Mouse (Mus musculus): Measurements from ENCODE around the gene Cwh43. TPM values are rescaled to one million over a fixed set of nuclear protein-coding genes. Genes with fewer than 3 reads are reported as not detected.

Gene Cwh43
- polyA plus RNA-seq, 1 experiment from 2014 or later = 0.48 TPM

GRCm38 (mm10) chr5:73401341-73401740, 4.5 kb upstream of the Cwh43 start:
- no peak overlapping the region for H3K27ac ChIP-seq
- H3K9me3 ChIP-seq = no peaks in the 10 kb centered on the region
- ATAC-seq (ENCODE audit: insufficient number of reproducible peaks, insufficient read depth, low FRiP score, low TSS enrichment, low read depth) = no peak
- H3K36me3 ChIP-seq = no peaks in the 10 kb centered on the region
- no peak overlapping the region for H3K4me3 ChIP-seq
- peaks cover 14% of the 10 kb centered on the region for H3K4me1 ChIP-seq
- no peak overlapping the region for H3K4me2 ChIP-seq
- peaks cover 31% of the 10 kb centered on the region for H3K27me3 ChIP-seq
- WGBS = 67% methylated on average over 5 of the region's 5 CpGs
- no peak overlapping the region for H3K9ac ChIP-seq

DNA sequence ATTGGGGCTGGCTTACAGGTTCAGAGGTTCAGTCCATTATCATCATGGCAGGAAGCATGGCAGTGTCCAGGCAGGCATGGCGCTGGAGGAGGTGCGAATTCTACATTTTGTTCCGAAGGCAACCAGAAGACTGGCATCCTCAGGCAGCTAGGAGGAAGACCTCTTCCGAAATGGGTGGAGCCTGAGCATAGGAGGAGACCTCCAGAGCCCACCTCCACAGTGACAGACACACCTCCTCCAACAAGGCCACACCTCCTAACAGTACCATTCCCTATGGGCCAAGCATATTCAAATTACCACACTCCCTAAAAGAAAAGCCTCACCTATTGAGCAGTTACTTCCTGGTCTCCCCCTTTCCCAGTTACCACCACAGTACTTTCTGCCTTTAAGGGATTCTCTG, 3.0 kb upstream of the Cwh43 start:
- no peak overlapping the region for H3K4me3 ChIP-seq
- H3K27me3 ChIP-seq = peaks cover 46% of the 10 kb centered on the region
- no peak overlapping the region for H3K4me2 ChIP-seq
- H3K27ac ChIP-seq = no peak overlapping the region
- WGBS = 85% methylated on average over 4 of the region's 4 CpGs
- H3K9ac ChIP-seq = no peak overlapping the region
- ATAC-seq (ENCODE audit: insufficient number of reproducible peaks, insufficient read depth, low FRiP score, low TSS enrichment, low read depth) = no peak
- no peaks in the 10 kb centered on the region for H3K36me3 ChIP-seq
- no peaks in the 10 kb centered on the region for H3K9me3 ChIP-seq
- H3K4me1 ChIP-seq = peaks cover 17% of the 10 kb centered on the region

DNA sequence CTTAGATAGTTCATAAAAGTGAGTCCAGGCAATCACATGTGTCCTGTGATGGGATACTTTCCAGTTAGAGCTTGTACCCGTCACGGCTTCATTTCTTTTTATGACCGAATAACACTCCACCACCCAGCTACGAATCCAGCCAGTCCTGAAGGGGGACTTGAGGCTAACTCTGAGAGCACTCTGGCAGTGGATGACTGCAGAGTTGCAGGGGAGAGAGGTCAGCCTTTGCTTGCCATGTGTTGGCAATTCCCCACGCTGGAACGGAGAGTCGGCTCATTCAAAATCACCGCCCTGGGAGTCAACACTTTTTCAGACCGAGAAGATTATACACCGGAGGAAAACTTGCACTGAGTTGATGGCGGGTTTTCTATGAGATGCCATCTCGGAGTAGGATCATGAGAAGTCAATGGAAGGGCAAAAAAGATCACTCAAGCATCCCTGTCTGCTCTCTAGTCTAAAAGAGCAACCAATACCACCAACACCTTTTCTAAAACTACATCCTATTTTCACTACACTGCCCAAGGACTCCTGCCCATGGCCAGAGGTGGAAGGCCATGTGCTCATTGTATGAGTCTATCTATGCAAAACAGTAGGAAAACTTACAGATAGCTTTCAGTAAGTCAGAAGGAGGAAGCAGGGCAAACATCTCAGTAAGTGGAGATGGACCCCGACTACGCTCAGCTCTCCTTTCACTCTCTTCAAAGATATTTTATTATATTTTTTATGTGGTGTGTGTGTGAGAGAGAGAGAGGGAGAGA, 2.4 kb upstream of the Cwh43 start:
- WGBS = 83% methylated on average over 14 of the region's 14 CpGs
- peaks cover 17% of the 10 kb centered on the region for H3K4me1 ChIP-seq
- H3K9ac ChIP-seq = no peak overlapping the region
- no peak overlapping the region for H3K4me3 ChIP-seq
- H3K27ac ChIP-seq = no peak overlapping the region
- no peak overlapping the region for H3K4me2 ChIP-seq
- H3K9me3 ChIP-seq = no peaks in the 10 kb centered on the region
- H3K27me3 ChIP-seq = peaks cover 52% of the 10 kb centered on the region
- ATAC-seq (ENCODE audit: insufficient number of reproducible peaks, insufficient read depth, low FRiP score, low TSS enrichment, low read depth) = no peak
- no peaks in the 10 kb centered on the region for H3K36me3 ChIP-seq

DNA sequence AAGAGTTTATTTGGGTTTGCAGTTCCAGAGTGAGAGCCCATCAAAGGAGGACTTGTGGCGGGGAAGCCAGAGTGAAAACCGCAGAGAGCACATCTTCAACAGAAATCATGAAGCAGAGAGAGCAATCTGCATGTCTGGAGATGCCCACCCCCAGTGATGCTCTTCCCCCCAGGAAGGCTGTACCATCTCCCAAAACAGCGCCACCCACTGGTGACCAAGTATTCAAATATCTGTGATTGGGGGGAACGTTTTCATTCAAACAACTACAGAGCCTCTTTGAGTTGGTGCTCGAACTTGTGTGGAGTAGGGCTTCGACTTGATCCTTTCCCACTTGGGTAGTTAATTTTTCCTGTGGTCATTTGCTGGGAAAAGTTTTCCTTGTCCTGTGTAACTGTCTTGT, 1.1 kb upstream of the Cwh43 start:
- no peak overlapping the region for H3K4me2 ChIP-seq
- peaks cover 59% of the 10 kb centered on the region for H3K27me3 ChIP-seq
- H3K9ac ChIP-seq = no peak overlapping the region
- H3K27ac ChIP-seq = no peak overlapping the region
- H3K4me3 ChIP-seq = no peak overlapping the region
- peaks cover 17% of the 10 kb centered on the region for H3K4me1 ChIP-seq
- no peak for ATAC-seq (ENCODE audit: insufficient number of reproducible peaks, insufficient read depth, low FRiP score, low TSS enrichment, low read depth)
- no peaks in the 10 kb centered on the region for H3K36me3 ChIP-seq
- no peaks in the 10 kb centered on the region for H3K9me3 ChIP-seq
- WGBS = 82% methylated on average over 6 of the region's 6 CpGs

GRCm38 (mm10) chr5:73406861-73407260, 986 bp downstream of the Cwh43 start:
- ATAC-seq (ENCODE audit: insufficient number of reproducible peaks, insufficient read depth, low FRiP score, low TSS enrichment, low read depth) = no peak
- H3K27me3 ChIP-seq = peaks cover 62% of the 10 kb centered on the region
- H3K4me2 ChIP-seq = peak overlapping the region; percentile 83; the same call in 1 of the 2 replicates
- H3K36me3 ChIP-seq = no peaks in the 10 kb centered on the region
- 35% methylated on average over 6 of the region's 6 CpGs for WGBS
- H3K9ac ChIP-seq = no peak overlapping the region
- H3K4me1 ChIP-seq = peaks cover 11% of the 10 kb centered on the region
- no peak overlapping the region for H3K4me3 ChIP-seq
- H3K27ac ChIP-seq = no peak overlapping the region
- no peaks in the 10 kb centered on the region for H3K9me3 ChIP-seq

GRCm38 (mm10) chr5:73409970-73410369, 4.1 kb downstream of the Cwh43 start:
- 68% methylated on average over 5 of the region's 5 CpGs for WGBS
- Histone ChIP-seq H3K4me1 (peaks cover 14% of the 10 kb centered on the region), H3K9ac (no peak overlapping the region), H3K27ac (no peak overlapping the region), H3K9me3 (no peaks in the 10 kb centered on the region), H3K27me3 (peaks cover 45% of the 10 kb centered on the region), H3K36me3 (no peaks in the 10 kb centered on the region), H3K4me2 (no peak overlapping the region), H3K4me3 (no peak overlapping the region)
- ATAC-seq (ENCODE audit: insufficient number of reproducible peaks, insufficient read depth, low FRiP score, low TSS enrichment, low read depth) = no peak

DNA sequence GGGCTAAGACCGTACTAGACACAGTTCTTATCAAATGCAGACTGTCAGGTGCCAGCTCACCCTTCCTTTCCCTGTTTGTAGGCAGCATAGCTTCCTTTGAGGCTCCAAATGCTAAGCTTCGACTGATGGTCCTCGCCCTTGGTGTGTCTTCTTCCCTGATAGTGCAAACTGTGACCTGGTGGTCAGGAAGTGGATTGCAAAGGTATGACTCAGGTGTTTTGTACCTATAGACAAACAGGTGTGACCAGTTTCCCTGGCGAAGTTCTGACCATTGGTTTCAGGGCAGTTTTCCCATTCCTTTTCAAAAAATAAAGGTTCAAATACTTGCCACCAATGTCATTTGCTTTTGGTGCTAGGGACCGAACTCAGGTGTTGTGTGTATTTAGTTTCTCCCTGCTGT, 5.9 kb downstream of the Cwh43 start:
- no peak overlapping the region for H3K27ac ChIP-seq
- WGBS = 77% methylated on average over 5 of the region's 5 CpGs
- 0 out of 2 replicates have a peak, but pooled peaks cover 4% of the 10 kb centered on the region for H3K4me1 ChIP-seq
- no peaks in the 10 kb centered on the region for H3K9me3 ChIP-seq
- peaks cover 27% of the 10 kb centered on the region for H3K27me3 ChIP-seq
- H3K36me3 ChIP-seq = no peaks in the 10 kb centered on the region
- H3K4me3 ChIP-seq = no peak overlapping the region
- no peak overlapping the region for H3K9ac ChIP-seq
- no peak overlapping the region for H3K4me2 ChIP-seq
- no peak for ATAC-seq (ENCODE audit: insufficient number of reproducible peaks, insufficient read depth, low FRiP score, low TSS enrichment, low read depth)

- no peaks in the 10 kb centered on the region for H3K9me3 ChIP-seq
- H3K4me3 ChIP-seq = no peak overlapping the region
- H3K4me2 ChIP-seq = no peak overlapping the region
- peaks cover 8% of the 10 kb centered on the region; the same call in 1 of the 2 replicates for H3K27me3 ChIP-seq
- no peak overlapping the region for H3K9ac ChIP-seq
- no peaks in the 10 kb centered on the region for H3K36me3 ChIP-seq
- H3K27ac ChIP-seq = no peak overlapping the region
- 83% methylated on average over 10 of the region's 10 CpGs for WGBS
- ATAC-seq (ENCODE audit: insufficient number of reproducible peaks, insufficient read depth, low FRiP score, low TSS enrichment, low read depth) = no peak
- 0 out of 2 replicates have a peak, but pooled peaks cover 4% of the 10 kb centered on the region for H3K4me1 ChIP-seq
Observed at GRCm38 (mm10) chr5:73414172-73414571, 8.3 kb downstream of the Cwh43 start.

DNA sequence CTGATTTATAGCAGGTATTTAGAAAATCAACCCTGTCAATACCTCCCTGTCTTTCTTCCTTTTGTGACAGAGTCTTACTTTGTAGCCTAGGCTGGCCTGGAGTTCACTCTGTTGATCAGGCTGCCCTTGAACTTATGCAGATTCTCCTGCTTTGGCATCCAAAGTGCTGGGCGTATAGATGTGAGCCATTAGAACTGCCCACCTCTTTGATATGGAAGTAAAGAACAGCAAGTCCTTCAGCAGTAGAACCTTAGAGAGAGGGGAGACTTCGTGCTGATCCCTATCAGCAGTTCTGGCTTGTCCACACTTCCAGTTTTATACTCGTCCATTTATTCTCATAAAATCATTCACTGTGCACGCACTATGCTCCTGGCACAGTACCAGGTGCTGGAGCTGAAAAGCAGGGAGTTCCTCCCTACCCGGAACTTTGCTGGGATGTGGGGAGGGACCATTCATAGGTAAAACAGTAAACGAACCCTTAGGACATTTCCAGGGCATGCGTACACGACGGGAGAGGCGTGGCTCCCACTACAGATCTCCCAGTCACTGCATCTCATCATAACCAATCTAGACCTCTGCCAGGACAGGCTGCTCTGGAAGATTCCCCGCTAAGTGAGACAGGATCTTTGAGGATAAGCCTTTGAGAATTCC, 13.3 kb downstream of the Cwh43 start:
- ATAC-seq (ENCODE audit: insufficient number of reproducible peaks, insufficient read depth, low FRiP score, low TSS enrichment, low read depth) = no peak
- H3K9ac ChIP-seq = no peak overlapping the region
- 0 out of 2 replicates have a peak, but pooled peaks cover 4% of the 10 kb centered on the region for H3K4me1 ChIP-seq
- WGBS = 61% methylated on average over 11 of the region's 11 CpGs
- H3K27ac ChIP-seq = no peak overlapping the region
- no peak overlapping the region for H3K4me2 ChIP-seq
- H3K9me3 ChIP-seq = no peaks in the 10 kb centered on the region
- no peak overlapping the region for H3K4me3 ChIP-seq
- no peaks in the 10 kb centered on the region for H3K36me3 ChIP-seq
- H3K27me3 ChIP-seq = no peaks in the 10 kb centered on the region

GRCm38 (mm10) chr5:73426824-73427223, 20.9 kb downstream of the Cwh43 start:
- Histone ChIP-seq H3K9me3 (no peaks in the 10 kb centered on the region), H3K27me3 (peaks cover 3% of the 10 kb centered on the region; the same call in 1 of the 2 replicates), H3K4me2 (no peak overlapping the region), H3K36me3 (no peaks in the 10 kb centered on the region), H3K9ac (no peak overlapping the region), H3K27ac (no peak overlapping the region), H3K4me1 (no peaks in the 10 kb centered on the region), H3K4me3 (no peak overlapping the region)
- WGBS = 74% methylated on average over 6 of the region's 6 CpGs
- ATAC-seq (ENCODE audit: insufficient number of reproducible peaks, insufficient read depth, low FRiP score, low TSS enrichment, low read depth) = no peak

- Histone ChIP-seq H3K9me3 (no peaks in the 10 kb centered on the region), H3K4me3 (no peak overlapping the region), H3K4me2 (no peak overlapping the region), H3K4me1 (no peaks in the 10 kb centered on the region), H3K27me3 (peaks cover 3% of the 10 kb centered on the region; the same call in 1 of the 2 replicates), H3K36me3 (no peaks in the 10 kb centered on the region), H3K27ac (no peak overlapping the region), H3K9ac (no peak overlapping the region)
- ATAC-seq (ENCODE audit: insufficient number of reproducible peaks, insufficient read depth, low FRiP score, low TSS enrichment, low read depth) = no peak
- WGBS = 18% methylated on average over 14 of the region's 14 CpGs
Observed at GRCm38 (mm10) chr5:73431581-73431980, 25.7 kb downstream of the Cwh43 start.

DNA sequence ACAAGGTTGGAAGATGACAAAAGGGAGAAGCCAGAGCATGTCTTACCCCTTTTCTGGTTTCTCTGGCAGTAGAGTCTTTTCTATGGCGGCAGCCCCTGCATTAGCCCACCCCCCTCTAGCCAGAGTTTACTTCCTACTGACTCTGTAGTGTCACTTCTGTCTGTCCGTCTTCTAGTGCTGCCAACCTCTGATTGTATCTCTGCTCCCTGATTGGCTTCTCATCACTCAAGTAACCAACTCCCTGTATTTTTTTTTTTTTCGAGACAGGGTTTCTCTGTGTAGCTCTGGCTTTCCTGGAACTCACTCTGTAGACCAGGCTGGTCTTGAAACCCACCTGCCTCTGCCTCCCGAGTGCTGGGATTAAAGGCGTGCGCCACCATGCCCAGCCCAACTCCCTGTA, 26.9 kb downstream of the Cwh43 start:
- Histone ChIP-seq H3K9me3 (no peaks in the 10 kb centered on the region), H3K36me3 (no peaks in the 10 kb centered on the region), H3K27ac (no peak overlapping the region), H3K4me2 (no peak overlapping the region), H3K4me3 (no peak overlapping the region), H3K27me3 (peaks cover 3% of the 10 kb centered on the region; the same call in 1 of the 2 replicates), H3K9ac (no peak overlapping the region), H3K4me1 (no peaks in the 10 kb centered on the region)
- 81% methylated on average over 6 of the region's 6 CpGs for WGBS
- ATAC-seq (ENCODE audit: insufficient number of reproducible peaks, insufficient read depth, low FRiP score, low TSS enrichment, low read depth) = no peak
